Mouse (Mus musculus): ENCODE measurements around the gene Zmym3. TPM values are rescaled to one million over a fixed set of nuclear protein-coding genes. Genes with fewer than 3 reads are reported as not detected.

Zmym3 gene
- total and polyA plus RNA-seq, 3 experiments: 29.2 to 68.7 (median 41.7) TPM

GRCm38 (mm10) chrX:101394341-101394740, 26.3 kb downstream of the Zmym3 start:
- no peaks in the 10 kb centered on the region for H3K36me3 ChIP-seq (replicated peaks)
- H3K9me3 ChIP-seq (replicated peaks): no peaks in the 10 kb centered on the region
- DNase-seq (ENCODE audit: low spot score) (no peak), ATAC-seq (ENCODE audit: extremely low read depth, insufficient number of reproducible peaks, low FRiP score, poor library complexity, severe bottlenecking) (no peak)
- H3K4me1 ChIP-seq (ENCODE audit: insufficient read depth, low read depth, low read length): no peaks in the 10 kb centered on the region
- H3K4me3 ChIP-seq (ENCODE audit: low read depth, low read length): no peak overlapping the region
- peaks cover 20% of the 10 kb centered on the region for H3K27me3 ChIP-seq (ENCODE audit: insufficient read depth, low read length)
- no peak for TF ChIP-seq CTCF (IDR thresholded peaks at IDR 0.05; ENCODE audit: low read depth, low read length)
- no peak for TF ChIP-seq TAL1 (conservative IDR thresholded peaks at IDR 0.05; ENCODE audit: low read depth, low read length)
- no peak for TF ChIP-seq POLR2AphosphoS5 (IDR thresholded peaks at IDR 0.05; ENCODE audit: insufficient replicate concordance, low read depth, low read length)
- no peak for TF ChIP-seq GATA1 (IDR thresholded peaks at IDR 0.05; ENCODE audit: borderline replicate concordance, low read length)
- TF ChIP-seq GATA2 (IDR thresholded peaks at IDR 0.05; ENCODE audit: borderline replicate concordance, low read depth, low read length): no peak

GRCm38 (mm10) chrX:101388866-101389537, 31.6 kb downstream of the Zmym3 start:
- Histone ChIP-seq H3K36me3 (replicated peaks) (no peaks in the 10 kb centered on the region), H3K9me3 (replicated peaks) (no peaks in the 10 kb centered on the region), H3K27me3 (ENCODE audit: insufficient read depth, low read length) (peaks cover 12% of the 10 kb centered on the region; the same call in 1 of the 2 replicates), H3K4me1 (ENCODE audit: insufficient read depth, low read depth, low read length) (no peaks in the 10 kb centered on the region), H3K4me3 (ENCODE audit: low read depth, low read length) (no peak overlapping the region)
- ATAC-seq (ENCODE audit: extremely low read depth, insufficient number of reproducible peaks, low FRiP score, poor library complexity, severe bottlenecking) (no peak), DNase-seq (ENCODE audit: low spot score) (no peak)
- no peak for TF ChIP-seq POLR2AphosphoS5 (IDR thresholded peaks at IDR 0.05; ENCODE audit: insufficient replicate concordance, low read depth, low read length)
- TF ChIP-seq TAL1 (conservative IDR thresholded peaks at IDR 0.05; ENCODE audit: low read depth, low read length): no peak
- no peak for TF ChIP-seq CTCF (IDR thresholded peaks at IDR 0.05; ENCODE audit: low read depth, low read length)
- TF ChIP-seq GATA2 (IDR thresholded peaks at IDR 0.05; ENCODE audit: borderline replicate concordance, low read depth, low read length): no peak
- TF ChIP-seq GATA1 (IDR thresholded peaks at IDR 0.05; ENCODE audit: borderline replicate concordance, low read length): no peak

DNA sequence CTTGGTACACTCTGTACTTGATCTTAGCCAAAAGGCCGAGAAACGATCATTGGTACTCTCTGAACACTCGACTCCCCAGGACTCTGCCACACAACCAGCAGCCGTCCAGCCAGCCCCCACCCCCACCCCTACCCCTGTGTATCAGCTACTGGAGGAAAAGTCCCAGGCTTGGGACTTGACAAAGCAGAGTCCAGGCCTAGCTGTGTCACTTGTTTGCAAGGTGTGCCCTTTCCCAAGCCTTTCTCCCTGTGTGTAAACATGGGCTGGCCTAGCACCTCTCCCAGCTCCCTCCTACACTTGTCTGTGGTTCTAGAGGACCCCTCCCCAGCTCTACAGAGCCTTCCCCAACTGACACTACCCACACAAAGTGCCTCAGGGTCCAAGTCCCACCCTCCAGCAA, 34.4 kb downstream of the Zmym3 start:
- no peaks in the 10 kb centered on the region for H3K9me3 ChIP-seq (replicated peaks)
- no peaks in the 10 kb centered on the region for H3K4me1 ChIP-seq (ENCODE audit: insufficient read depth, low read depth, low read length)
- no peak for DNase-seq (ENCODE audit: low spot score)
- H3K36me3 ChIP-seq (replicated peaks): no peaks in the 10 kb centered on the region
- no peak overlapping the region for H3K4me3 ChIP-seq (ENCODE audit: low read depth, low read length)
- TF ChIP-seq CTCF (IDR thresholded peaks at IDR 0.05; ENCODE audit: low read depth, low read length) (no peak), GATA2 (IDR thresholded peaks at IDR 0.05; ENCODE audit: borderline replicate concordance, low read depth, low read length) (no peak), TAL1 (conservative IDR thresholded peaks at IDR 0.05; ENCODE audit: low read depth, low read length) (no peak), POLR2AphosphoS5 (IDR thresholded peaks at IDR 0.05; ENCODE audit: insufficient replicate concordance, low read depth, low read length) (no peak), GATA1 (IDR thresholded peaks at IDR 0.05; ENCODE audit: borderline replicate concordance, low read length) (no peak)
- no peak for ATAC-seq (ENCODE audit: extremely low read depth, insufficient number of reproducible peaks, low FRiP score, poor library complexity, severe bottlenecking)
- peaks cover 19% of the 10 kb centered on the region; the same call in 1 of the 2 replicates for H3K27me3 ChIP-seq (ENCODE audit: insufficient read depth, low read length)

DNA sequence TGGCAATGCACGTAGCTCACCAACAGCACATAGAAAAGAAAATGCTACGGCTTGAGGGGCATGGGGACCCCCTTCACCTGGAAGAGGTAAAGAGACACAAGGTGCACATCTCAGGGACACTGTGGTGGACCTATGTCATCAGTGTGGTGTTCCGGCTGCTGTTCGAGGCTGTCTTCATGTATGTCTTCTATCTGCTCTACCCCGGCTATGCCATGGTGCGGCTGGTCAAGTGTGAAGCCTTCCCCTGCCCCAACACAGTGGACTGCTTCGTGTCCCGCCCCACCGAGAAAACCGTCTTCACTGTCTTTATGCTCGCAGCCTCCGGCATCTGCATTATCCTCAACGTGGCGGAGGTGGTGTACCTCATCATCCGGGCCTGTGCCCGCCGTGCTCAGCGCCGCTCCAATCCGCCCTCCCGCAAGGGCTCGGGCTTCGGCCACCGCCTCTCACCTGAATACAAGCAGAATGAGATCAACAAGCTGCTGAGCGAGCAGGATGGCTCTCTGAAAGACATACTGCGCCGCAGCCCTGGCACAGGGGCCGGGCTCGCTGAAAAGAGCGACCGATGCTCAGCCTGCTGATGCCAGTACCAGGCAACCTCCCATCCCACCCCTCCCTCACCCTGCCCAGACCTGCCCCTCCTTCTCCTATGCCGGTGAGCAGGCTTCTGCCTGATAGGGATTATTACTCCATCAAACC, 36.1 kb downstream of the Zmym3 start:
- no peak overlapping the region for H3K4me3 ChIP-seq (ENCODE audit: low read depth, low read length)
- no peaks in the 10 kb centered on the region for H3K9me3 ChIP-seq (replicated peaks)
- no peaks in the 10 kb centered on the region for H3K4me1 ChIP-seq (ENCODE audit: insufficient read depth, low read depth, low read length)
- TF ChIP-seq POLR2AphosphoS5 (IDR thresholded peaks at IDR 0.05; ENCODE audit: insufficient replicate concordance, low read depth, low read length) (no peak), GATA1 (IDR thresholded peaks at IDR 0.05; ENCODE audit: borderline replicate concordance, low read length) (no peak), GATA2 (IDR thresholded peaks at IDR 0.05; ENCODE audit: borderline replicate concordance, low read depth, low read length) (no peak), CTCF (IDR thresholded peaks at IDR 0.05; ENCODE audit: low read depth, low read length) (no peak), TAL1 (conservative IDR thresholded peaks at IDR 0.05; ENCODE audit: low read depth, low read length) (no peak)
- DNase-seq (ENCODE audit: low spot score): no peak
- no peak for ATAC-seq (ENCODE audit: extremely low read depth, insufficient number of reproducible peaks, low FRiP score, poor library complexity, severe bottlenecking)
- H3K27me3 ChIP-seq (ENCODE audit: insufficient read depth, low read length): peaks cover 19% of the 10 kb centered on the region; the same call in 1 of the 2 replicates
- no peaks in the 10 kb centered on the region for H3K36me3 ChIP-seq (replicated peaks)

GRCm38 (mm10) chrX:101383455-101383854, 37.2 kb downstream of the Zmym3 start:
- Histone ChIP-seq H3K36me3 (replicated peaks) (no peaks in the 10 kb centered on the region), H3K9me3 (replicated peaks) (no peaks in the 10 kb centered on the region), H3K4me1 (ENCODE audit: insufficient read depth, low read depth, low read length) (no peaks in the 10 kb centered on the region), H3K27me3 (ENCODE audit: insufficient read depth, low read length) (peaks cover 16% of the 10 kb centered on the region; the same call in 1 of the 2 replicates), H3K4me3 (ENCODE audit: low read depth, low read length) (no peak overlapping the region)
- ATAC-seq (ENCODE audit: extremely low read depth, insufficient number of reproducible peaks, low FRiP score, poor library complexity, severe bottlenecking): no peak
- DNase-seq (ENCODE audit: low spot score): no peak
- TF ChIP-seq CTCF (IDR thresholded peaks at IDR 0.05; ENCODE audit: low read depth, low read length) (no peak), GATA2 (IDR thresholded peaks at IDR 0.05; ENCODE audit: borderline replicate concordance, low read depth, low read length) (no peak), TAL1 (conservative IDR thresholded peaks at IDR 0.05; ENCODE audit: low read depth, low read length) (no peak), GATA1 (IDR thresholded peaks at IDR 0.05; ENCODE audit: borderline replicate concordance, low read length) (no peak), POLR2AphosphoS5 (IDR thresholded peaks at IDR 0.05; ENCODE audit: insufficient replicate concordance, low read depth, low read length) (no peak)

GRCm38 (mm10) chrX:101379744-101380143, 40.9 kb downstream of the Zmym3 start:
- TF ChIP-seq CTCF (IDR thresholded peaks at IDR 0.05; ENCODE audit: low read depth, low read length) (no peak), POLR2AphosphoS5 (IDR thresholded peaks at IDR 0.05; ENCODE audit: insufficient replicate concordance, low read depth, low read length) (no peak), GATA2 (IDR thresholded peaks at IDR 0.05; ENCODE audit: borderline replicate concordance, low read depth, low read length) (no peak)
- no peaks in the 10 kb centered on the region for H3K4me1 ChIP-seq (ENCODE audit: insufficient read depth, low read depth, low read length)
- no peak overlapping the region for H3K4me3 ChIP-seq (ENCODE audit: low read depth, low read length)
- DNase-seq (ENCODE audit: low spot score) (no peak), ATAC-seq (ENCODE audit: extremely low read depth, insufficient number of reproducible peaks, low FRiP score, poor library complexity, severe bottlenecking) (no peak)
- no peaks in the 10 kb centered on the region for H3K9me3 ChIP-seq (replicated peaks)
- peaks cover 15% of the 10 kb centered on the region for H3K27me3 ChIP-seq (ENCODE audit: insufficient read depth, low read length)
- H3K36me3 ChIP-seq (replicated peaks): no peaks in the 10 kb centered on the region

All from G1E (cell line).